Mouse (Mus musculus) forebrain, embryonic 15.5 days (tissue): Measurements from ENCODE around the gene Sdha. TPM values are rescaled to one million over a fixed set of nuclear protein-coding genes. Genes with fewer than 3 reads are reported as not detected.

ENCODE experiments used
- ATAC-seq: fragments of 200-750 bp; cut with Nextera tagmentation; replicated peaks from 2 replicates; pipeline ENCODE4 v1.8.0; 2017; ENCODE audit warnings: mild to moderate bottlenecking, moderate TSS enrichment, moderate library complexity
- H3K27ac ChIP-seq: fragments of 300-500 bp; sonication (generic); replicated peaks from 2 replicates; pipeline ENCODE4 v1.5.1; 2015; ENCODE audit warnings: mild to moderate bottlenecking, inconsistent platforms
- H3K27me3 ChIP-seq: fragments of 300-500 bp; sonication (generic); 2 replicates; pipeline ENCODE4 v1.6.1; 2015; ENCODE audit warnings: inconsistent platforms
- H3K36me3 ChIP-seq: fragments of 300-500 bp; sonication (generic); 2 replicates; pipeline ENCODE4 v1.6.1; 2015; ENCODE audit warnings: mild to moderate bottlenecking, inconsistent platforms
- H3K4me1 ChIP-seq: fragments of 300-500 bp; sonication (generic); 2 replicates; pipeline ENCODE4 v1.6.1; 2015; ENCODE audit warnings: inconsistent platforms
- H3K4me2 ChIP-seq: fragments of 300-500 bp; sonication (generic); replicated peaks from 2 replicates; pipeline ENCODE4 v1.6.1; 2015; ENCODE audit warnings: mild to moderate bottlenecking, inconsistent platforms
- H3K4me3 ChIP-seq: fragments of 300-500 bp; sonication (generic); 2 replicates; pipeline ENCODE4 v1.5.1; 2015; ENCODE audit warnings: mild to moderate bottlenecking, inconsistent platforms
- H3K9ac ChIP-seq: fragments of 300-500 bp; sonication (generic); replicated peaks from 2 replicates; pipeline ENCODE4 v1.6.1; 2015; ENCODE audit warnings: mild to moderate bottlenecking, inconsistent platforms
- H3K9me3 ChIP-seq: fragments of 300-500 bp; sonication (generic); 2 replicates; pipeline ENCODE4 v1.6.1; 2016; ENCODE audit warnings: inconsistent platforms
- WGBS: fragments of 180-500 bp; shearing (Covaris S2); methylation state at CpG from one replicate; pipeline ENCODE4 v1.1.7; 2015; ENCODE audit warnings: mixed read lengths; 5-methylcytosine and 5-hydroxymethylcytosine counted together
- polyA plus RNA-seq: library from polyadenylated mRNA; unstranded; fragments of >200 nt; fragmentation: Nextera tagmentation; extraction: Ambion mirVana; gene quantifications from 2 replicates; pipeline ENCODE4 v1.2.1, GENCODE M21; 2015

Sdha gene
- polyA plus RNA-seq, 1 experiment from 2014 or later: 220 TPM

DNA sequence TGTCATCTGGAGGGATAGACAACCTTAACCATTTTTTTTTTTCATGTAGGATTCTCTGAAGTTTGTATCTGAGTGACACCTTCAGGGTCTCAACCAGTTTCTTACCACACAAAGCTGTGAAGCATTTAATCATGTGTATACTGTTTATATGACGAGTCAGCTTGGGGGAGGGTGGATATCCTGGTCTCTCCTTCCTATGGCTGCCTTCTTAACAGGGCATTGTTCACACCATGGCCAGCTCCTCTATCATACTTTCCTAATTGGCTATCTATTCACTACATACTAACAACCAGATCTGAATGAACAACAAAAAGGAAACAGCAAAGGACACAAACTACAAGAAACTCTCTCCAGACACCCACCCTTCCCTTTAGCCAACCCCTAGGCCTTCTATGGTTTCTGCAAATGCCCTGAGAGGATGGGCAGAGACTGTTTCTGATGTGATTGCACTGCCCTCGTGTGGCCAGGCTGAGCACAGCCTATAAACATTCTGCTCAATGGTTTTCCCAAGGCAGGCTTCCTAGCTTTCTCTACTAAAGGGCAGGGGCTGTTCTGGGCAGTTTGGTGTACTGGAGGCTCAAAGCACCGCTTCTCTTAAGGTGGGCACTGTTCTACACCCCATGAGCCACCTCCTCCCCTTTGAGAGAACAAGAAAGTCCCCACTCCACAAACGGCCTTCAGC, 49.0 kb downstream of the Sdha start:
- Histone ChIP-seq H3K4me2 (no peak overlapping the region), H3K4me1 (no peaks in the 10 kb centered on the region), H3K27ac (no peak overlapping the region), H3K36me3 (peaks cover 39% of the 10 kb centered on the region), H3K27me3 (no peaks in the 10 kb centered on the region), H3K9ac (no peak overlapping the region), H3K9me3 (no peaks in the 10 kb centered on the region), H3K4me3 (no peak overlapping the region)
- peak; percentile 90 for ATAC-seq
- WGBS: 42% methylated on average over 4 of the region's 4 CpGs

- no peak overlapping the region for H3K4me2 ChIP-seq
- no peak overlapping the region for H3K4me3 ChIP-seq
- no peak for ATAC-seq
- 83% methylated on average over 7 of the region's 7 CpGs for WGBS
- H3K9me3 ChIP-seq: no peaks in the 10 kb centered on the region
- H3K27ac ChIP-seq: no peak overlapping the region
- H3K9ac ChIP-seq: no peak overlapping the region
- H3K4me1 ChIP-seq: peaks cover 5% of the 10 kb centered on the region; the same call in 1 of the 2 replicates
- no peaks in the 10 kb centered on the region for H3K36me3 ChIP-seq
- H3K27me3 ChIP-seq: peaks cover 10% of the 10 kb centered on the region; the same call in 1 of the 2 replicates
Observed at GRCm38 (mm10) chr13:74296376-74296775, 53.7 kb downstream of the Sdha start.

DNA sequence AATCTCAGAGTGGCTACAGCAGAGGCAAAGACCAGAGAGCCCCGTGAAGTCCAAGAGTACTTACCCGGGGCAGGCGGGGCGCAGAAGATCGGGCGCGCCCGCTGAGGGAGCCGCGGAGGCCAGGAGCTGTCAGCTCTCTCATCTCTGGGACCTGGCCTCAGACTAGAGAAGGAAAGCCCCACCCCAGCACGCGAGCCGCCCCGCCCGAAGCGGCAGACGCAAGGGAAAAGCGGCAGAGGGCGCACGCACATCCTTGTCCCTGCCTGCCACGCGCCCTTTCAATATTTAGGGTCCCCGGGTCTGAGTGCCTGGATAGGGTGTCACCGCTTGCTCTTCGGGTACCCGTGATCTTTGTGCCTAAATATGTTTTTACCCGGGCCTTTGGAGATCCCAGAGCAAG, 57.9 kb downstream of the Sdha start, which contains the start of gene Ahrr:
Gene Ahrr (minus strand): TSS at position 165 of the 400 bp plus-strand sequence.
- Histone ChIP-seq H3K27me3 (peaks cover 12% of the 10 kb centered on the region; the same call in 1 of the 2 replicates), H3K9me3 (no peaks in the 10 kb centered on the region), H3K4me2 (peak within 1 kb of the TSS; percentile 51), H3K36me3 (no peaks in the 10 kb centered on the region), H3K4me3 (peak within 1 kb of the TSS; percentile 24), H3K4me1 (peaks cover 5% of the 10 kb centered on the region; the same call in 1 of the 2 replicates), H3K27ac (no peak within 1 kb of the TSS), H3K9ac (peak within 1 kb of the TSS; percentile 43)
- ATAC-seq: peak; percentile 61; the same call in 1 of the 2 replicates
- 1% methylated on average over 27 of the region's 27 CpGs for WGBS

DNA sequence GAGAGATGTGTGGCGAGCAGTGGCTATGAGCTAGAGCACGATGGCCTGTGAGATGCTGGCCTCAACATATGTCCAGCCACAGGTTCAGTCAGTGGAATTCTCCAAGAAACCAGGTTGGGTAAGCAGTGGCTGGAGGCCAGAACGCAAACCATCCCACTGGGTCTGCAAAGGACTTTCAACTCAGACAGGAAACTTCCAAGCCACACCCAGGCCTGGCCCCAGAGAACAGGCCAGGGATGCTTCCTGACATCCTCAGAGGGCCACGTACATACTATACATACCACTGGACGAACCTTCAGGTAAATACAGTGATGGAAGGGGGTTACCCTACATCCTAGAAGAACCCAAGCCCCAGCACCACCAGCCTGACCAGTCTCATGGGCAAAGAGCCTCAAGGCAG, 60.4 kb downstream of the Sdha start:
- WGBS: 90% methylated on average over 5 of the region's 5 CpGs
- Histone ChIP-seq H3K27me3 (peaks cover 12% of the 10 kb centered on the region; the same call in 1 of the 2 replicates), H3K9ac (no peak overlapping the region), H3K27ac (no peak overlapping the region), H3K4me3 (no peak overlapping the region), H3K4me2 (no peak overlapping the region), H3K9me3 (no peaks in the 10 kb centered on the region), H3K4me1 (peaks cover 5% of the 10 kb centered on the region; the same call in 1 of the 2 replicates), H3K36me3 (no peaks in the 10 kb centered on the region)
- ATAC-seq: no peak

DNA sequence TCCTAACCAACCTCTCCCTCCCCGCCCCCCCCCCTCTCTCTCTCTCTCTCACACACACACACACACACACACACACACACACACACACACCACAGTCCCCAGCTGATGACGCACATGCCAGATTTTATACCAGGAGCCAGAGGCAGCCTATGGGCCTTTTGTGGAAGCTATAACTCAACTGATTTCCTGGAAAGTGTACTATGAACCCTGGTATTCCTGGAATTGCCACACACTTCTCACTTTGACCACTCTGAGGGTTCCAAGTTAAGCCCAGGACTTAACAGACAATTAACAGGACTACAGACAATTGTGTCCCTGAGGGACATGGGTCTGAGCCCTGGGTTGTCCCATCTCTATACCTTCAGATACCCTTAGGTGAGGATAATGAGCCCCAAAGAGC, 67.8 kb downstream of the Sdha start:
- H3K4me2 ChIP-seq: no peak overlapping the region
- no peak for ATAC-seq
- WGBS: 56% methylated on average over 2 of the region's 2 CpGs

DNA sequence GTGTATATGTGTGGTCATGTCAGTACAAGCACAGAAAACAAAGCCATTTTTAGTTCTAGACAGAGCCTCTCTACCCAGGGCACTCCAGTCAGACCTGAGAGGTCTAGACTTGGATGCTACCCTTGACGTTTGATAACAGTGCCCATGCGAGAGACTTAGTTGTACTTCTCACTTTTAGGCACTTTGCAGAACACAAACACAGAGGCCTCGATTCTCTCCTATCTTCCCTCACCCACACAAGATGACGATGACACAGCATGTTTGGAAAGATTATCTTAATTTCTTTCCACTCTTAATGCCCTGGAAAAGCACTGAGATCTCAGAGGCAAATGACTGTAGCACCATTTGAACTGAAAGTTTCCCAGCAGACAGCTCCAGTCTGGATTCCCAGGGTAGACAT, 74.4 kb downstream of the Sdha start:
- WGBS: 78% methylated on average over 4 of the region's 4 CpGs
- H3K9me3 ChIP-seq: no peaks in the 10 kb centered on the region
- H3K4me2 ChIP-seq: no peak overlapping the region
- no peaks in the 10 kb centered on the region for H3K36me3 ChIP-seq
- no peak for ATAC-seq
- no peaks in the 10 kb centered on the region for H3K27me3 ChIP-seq
- H3K27ac ChIP-seq: no peak overlapping the region
- H3K4me3 ChIP-seq: no peak overlapping the region
- no peaks in the 10 kb centered on the region for H3K4me1 ChIP-seq
- no peak overlapping the region for H3K9ac ChIP-seq

More for the DNA sequence above, 67.8 kb downstream of the Sdha start:
- Histone ChIP-seq H3K36me3 (no peaks in the 10 kb centered on the region), H3K4me1 (no peaks in the 10 kb centered on the region), H3K9me3 (no peaks in the 10 kb centered on the region), H3K27ac (no peak overlapping the region), H3K27me3 (no peaks in the 10 kb centered on the region), H3K4me3 (no peak overlapping the region), H3K9ac (no peak overlapping the region)

Other genes starting within 250 kb of the Sdha start
- gene Slc9a3, start 228.8 kb downstream of the Sdha start, polyA plus RNA-seq: not detected in 2 replicates
- gene Exoc3, start 141.5 kb downstream of the Sdha start, polyA plus RNA-seq: 110 and 123 TPM in 2 replicates
- 0.87 and 1.3 TPM in 2 replicates for gene Ahrr, start 57.9 kb downstream of the Sdha start, polyA plus RNA-seq
- gene Pdcd6, start 32.7 kb downstream of the Sdha start, polyA plus RNA-seq: 134 and 137 TPM in 2 replicates
- gene Ccdc127, start within 50 bp of the Sdha start, polyA plus RNA-seq: 47.1 and 47.4 TPM in 2 replicates
- gene Lrrc14b, start 13.7 kb upstream of the Sdha start, polyA plus RNA-seq: not detected in 2 replicates
- 6.3 and 7.0 TPM in 2 replicates for gene Zfp72, start 40.6 kb upstream of the Sdha start, polyA plus RNA-seq
- 90.1 and 94.7 TPM in 2 replicates for gene Ftl1-ps1, start 49.4 kb upstream of the Sdha start, polyA plus RNA-seq
- gene Zfp825, start 143.7 kb upstream of the Sdha start, polyA plus RNA-seq: 15.3 and 15.7 TPM in 2 replicates